Mouse (Mus musculus) heart, adult 2 months (tissue): ENCODE results near the gene Tomm22. TPM values are rescaled to one million over a fixed set of nuclear protein-coding genes. Genes with fewer than 3 reads are reported as not detected.
A peak's percentile ranks its signal among the peaks of the same experiment; 100 is the strongest.

Experiments
- DNase-seq, 2 experiments: peaks; one replicate each; pipeline ENCODE4 v3.0.0; 2021
- H3K27ac ChIP-seq: fragments of 200-600 bp; 2 replicates; pipeline ENCODE4 v1.8.1; 2022
- H3K27me3 ChIP-seq: fragments of 200-500 bp; 2 replicates; pipeline ENCODE4 v1.6.1; 2012; ENCODE audit warnings: mild to moderate bottlenecking, low read length, inconsistent platforms, mixed read lengths; ENCODE audit not compliant: control insufficient read depth, insufficient read depth
- H3K36me3 ChIP-seq: fragments of 200-500 bp; 2 replicates; pipeline ENCODE4 v1.6.1; 2012; ENCODE audit warnings: low read length, inconsistent platforms; ENCODE audit not compliant: control insufficient read depth, insufficient read depth
- H3K4me1 ChIP-seq: fragments of 200-500 bp; 2 replicates; pipeline ENCODE4 v1.6.1; 2011; ENCODE audit warnings: low read length; ENCODE audit not compliant: control insufficient read depth, insufficient read depth
- H3K4me3 ChIP-seq: fragments of 200-600 bp; 2 replicates; pipeline ENCODE4 v1.8.1; 2022
- H3K79me2 ChIP-seq: fragments of 200-500 bp; replicated peaks from 2 replicates; pipeline ENCODE4 v1.6.1; 2012; ENCODE audit warnings: mild to moderate bottlenecking, inconsistent platforms, low read length, moderate library complexity, mixed read lengths; ENCODE audit not compliant: control insufficient read depth, insufficient read depth
- H3K9ac ChIP-seq: fragments of 200-500 bp; 2 replicates; pipeline ENCODE4 v1.6.1; 2012; ENCODE audit warnings: low read depth, mild to moderate bottlenecking, control low read depth, inconsistent platforms, low read length, mixed read lengths
- CTCF ChIP-seq: fragments of 200-600 bp; IDR thresholded peaks from 2 replicates; pipeline ENCODE4 v1.8.1; 2022; ENCODE audit warnings: antibody characterized with exemption, mild to moderate bottlenecking, moderate library complexity
- EP300 ChIP-seq: fragments of 200-500 bp; IDR thresholded peaks from 2 replicates; pipeline ENCODE4 v1.6.1; 2011; ENCODE audit warnings: low read depth, low read length, control low read depth; ENCODE audit not compliant: insufficient read depth
- POLR2A ChIP-seq: fragments of 200-500 bp; IDR thresholded peaks from 2 replicates; pipeline ENCODE4 v1.6.1; 2011; ENCODE audit warnings: mild to moderate bottlenecking, low read depth, low read length, control low read depth; ENCODE audit not compliant: insufficient read depth
- WGBS: fragments of 180-500 bp; shearing (Covaris S2); methylation state at CpG from one replicate; pipeline ENCODE4 v1.1.7; 2018; 5-methylcytosine and 5-hydroxymethylcytosine counted together
- intact Hi-C: fragments of 180-260 bp; cut with DNase I; formaldehyde crosslinking; loops from one replicate; pipeline ENCODE4 v1.15.1; 2025
- polyA plus RNA-seq: library from polyadenylated mRNA; depleted of rRNA; stranded (reverse); fragments of >200 nt; gene quantifications from 2 replicates; pipeline ENCODE4 v1.2.3, GENCODE M21; 2012
- total RNA-seq, 2 experiments: library from RNA; stranded (reverse); gene quantifications; 2 replicates each; pipeline ENCODE4 v1.2.3; 2021

Gene Tomm22
- total and polyA plus RNA-seq, 3 experiments, result 57.8 to 109 (median 99.8) TPM

- H3K9ac ChIP-seq, result no peak overlapping the region
- intact Hi-C loops, result no loop called here
- H3K27me3 ChIP-seq, result no peaks in the 10 kb centered on the region
- H3K4me3 ChIP-seq, result no peak overlapping the region
- no peak overlapping the region for H3K27ac ChIP-seq
- TF ChIP-seq EP300, result no peak
- peak; percentile 71 for TF ChIP-seq CTCF
- TF ChIP-seq POLR2A, result no peak
- no peaks in the 10 kb centered on the region for H3K36me3 ChIP-seq
- DNase-seq, result peak in 1 of 2 experiments; percentile 35
- no peaks in the 10 kb centered on the region for H3K4me1 ChIP-seq
- no peaks in the 10 kb centered on the region for H3K79me2 ChIP-seq
Observed at GRCm38 (mm10) chr15:79650569-79650968, 20.1 kb upstream of the Tomm22 start.

GRCm38 (mm10) chr15:79651481-79651880 lies 19.2 kb upstream of the Tomm22 start:
- Histone ChIP-seq H3K4me3 (no peak overlapping the region), H3K79me2 (no peaks in the 10 kb centered on the region), H3K27me3 (no peaks in the 10 kb centered on the region), H3K36me3 (no peaks in the 10 kb centered on the region), H3K27ac (no peak overlapping the region), H3K4me1 (no peaks in the 10 kb centered on the region), H3K9ac (no peak overlapping the region)
- WGBS, result 84% methylated on average over 4 of the region's 4 CpGs
- intact Hi-C loops, result no loop called here
- TF ChIP-seq CTCF, result peak; percentile 66
- no peak for TF ChIP-seq EP300
- TF ChIP-seq POLR2A, result no peak
- no peak for DNase-seq

- H3K9ac ChIP-seq, result no peak overlapping the region
- 88% methylated on average over 14 of the region's 14 CpGs for WGBS
- no peak for TF ChIP-seq EP300
- no peak for TF ChIP-seq POLR2A
- TF ChIP-seq CTCF, result no peak
Observed at GRCm38 (mm10) chr15:79656451-79656850, 14.2 kb upstream of the Tomm22 start.

DNA sequence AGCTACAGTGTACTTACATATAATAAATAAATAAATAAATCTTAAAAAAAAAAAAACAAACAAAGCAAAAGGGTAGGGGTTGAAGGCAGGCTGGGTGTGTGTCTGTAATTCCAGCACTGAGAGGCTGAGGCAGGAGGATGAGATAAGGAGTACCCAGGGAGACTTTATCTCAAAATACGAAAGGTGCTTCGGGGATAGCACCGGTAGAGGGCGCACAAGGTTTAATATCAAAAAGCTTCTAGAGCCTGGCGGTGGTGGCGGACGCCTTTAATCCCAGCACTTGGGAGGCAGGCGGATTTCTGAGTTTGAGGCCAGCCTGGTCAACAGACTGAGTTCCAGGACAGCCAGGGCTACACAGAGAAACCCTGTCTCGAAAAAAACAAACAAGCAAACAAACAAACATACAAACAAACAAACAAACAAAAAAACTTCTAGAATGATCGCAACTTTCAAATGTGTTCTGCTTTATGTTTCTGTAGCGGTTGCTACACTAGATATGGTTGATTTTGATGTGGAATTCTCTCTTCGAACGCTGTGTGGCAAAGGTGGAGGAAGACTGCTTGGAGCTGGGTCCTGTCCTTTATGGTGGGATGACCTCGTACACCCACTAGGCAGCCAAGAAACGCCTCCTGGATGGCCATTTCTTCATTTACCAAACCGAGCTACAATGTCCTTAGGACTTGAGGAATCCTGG lies 12.7 kb upstream of the Tomm22 start:
- no peaks in the 10 kb centered on the region for H3K27me3 ChIP-seq
- H3K4me3 ChIP-seq, result peak overlapping the region; percentile 81
- TF ChIP-seq POLR2A (no peak), EP300 (no peak), CTCF (peak; percentile 82)
- intact Hi-C loops, result loop anchor here (1.0 to 5.0 kb wide), 2 partner anchors 12 to 84 kb away; partner anchors contain the start of genes Sun2 and Tomm22
- 3% methylated on average over 16 of the region's 16 CpGs for WGBS
- peak overlapping the region; percentile 76 for H3K9ac ChIP-seq
- no peaks in the 10 kb centered on the region; the same call in 1 of the 2 replicates for H3K36me3 ChIP-seq
- no peaks in the 10 kb centered on the region for H3K79me2 ChIP-seq
- H3K4me1 ChIP-seq, result peaks cover 3% of the 10 kb centered on the region; the same call in 1 of the 2 replicates
- peak; percentile 80 to 85 for DNase-seq
- peak overlapping the region; percentile 98 for H3K27ac ChIP-seq

More at GRCm38 (mm10) chr15:79656451-79656850, 14.2 kb upstream of the Tomm22 start:
- peaks cover 3% of the 10 kb centered on the region; the same call in 1 of the 2 replicates for H3K4me1 ChIP-seq
- no peak overlapping the region for H3K4me3 ChIP-seq
- intact Hi-C loops, result loop anchor here (5.0 kb wide), 1 partner anchor 86 kb away; the partner anchor contains the start of gene Sun2
- no peak for DNase-seq
- no peaks in the 10 kb centered on the region; the same call in 1 of the 2 replicates for H3K36me3 ChIP-seq
- H3K79me2 ChIP-seq, result no peaks in the 10 kb centered on the region
- H3K27ac ChIP-seq, result no peak overlapping the region
- no peaks in the 10 kb centered on the region for H3K27me3 ChIP-seq

GRCm38 (mm10) chr15:79658531-79659375 lies 11.9 kb upstream of the Tomm22 start, which contains the start of the genes Fam227a and Cby1:
TSS of gene Fam227a (minus strand) at chr15:79658956.
TSS of gene Cby1 (plus strand) at chr15:79659199.
- H3K4me3 ChIP-seq, result peak within 1 kb of the TSS; percentile 81
- DNase-seq, result peak; percentile 96
- H3K27ac ChIP-seq, result peak within 1 kb of the TSS; percentile 98
- WGBS, result under 1% methylated on average over 55 of the region's 55 CpGs
- no peaks in the 10 kb centered on the region for H3K27me3 ChIP-seq
- peak within 1 kb of the TSS; percentile 85 for H3K9ac ChIP-seq
- no peak for TF ChIP-seq EP300
- TF ChIP-seq CTCF, result no peak
- peak; percentile 63 for TF ChIP-seq POLR2A
- intact Hi-C loops, result loop anchor here (1.0 to 5.0 kb wide), 2 partner anchors 12 to 84 kb away; partner anchors contain the start of genes Sun2 and Tomm22
- H3K36me3 ChIP-seq, result no peaks in the 10 kb centered on the region; the same call in 1 of the 2 replicates
- H3K4me1 ChIP-seq, result peaks cover 3% of the 10 kb centered on the region; the same call in 1 of the 2 replicates
- H3K79me2 ChIP-seq, result no peaks in the 10 kb centered on the region
